Comparison of ENCODE assay signal across 28 mouse cellular contexts in genomic region chr13:38167056-38167455, GRCm38 (mm10). TPM values are rescaled to one million over a fixed set of nuclear protein-coding genes. Genes with fewer than 3 reads are reported as not detected.
"Had no signal": no experiment of that assay in that cellular context is flagged by ENCODE, and none has a peak within 500 bp of the region (broad histone marks: within the 10 kb centered on the region; RNA-seq: fewer than 3 reads in every experiment).

No protein-coding gene starts in this region.

- H3K36me3 ChIP-seq: embryonic facial prominence, embryonic 10.5 days; embryonic facial prominence, embryonic 12.5 days; embryonic facial prominence, embryonic 13.5 days; embryonic facial prominence, embryonic 15.5 days; forebrain, embryonic 10.5 days; forebrain, embryonic 12.5 days; forebrain, embryonic 15.5 days had no signal

- H3K4me2 ChIP-seq: embryonic facial prominence, embryonic 12.5 days; embryonic facial prominence, embryonic 13.5 days; embryonic facial prominence, embryonic 15.5 days; forebrain, embryonic 12.5 days; forebrain, embryonic 13.5 days; forebrain, embryonic 15.5 days had no signal

- H3K9me3 ChIP-seq: embryonic facial prominence, embryonic 10.5 days; embryonic facial prominence, embryonic 12.5 days; embryonic facial prominence, embryonic 13.5 days; embryonic facial prominence, embryonic 15.5 days; forebrain, embryonic 10.5 days; forebrain, embryonic 12.5 days; forebrain, embryonic 13.5 days; forebrain, embryonic 15.5 days had no signal

- DNase-seq: cerebellum, adult 2 months; cerebellum, adult 8-10 months; cerebellum, adult 9-10 months; cerebellum, adult 9-11 months; cerebellum, postnatal 10 days; cerebellum, postnatal 14 days; cerebellum, postnatal 25 days; cerebellum, postnatal 36 days; embryo, embryonic 11 days; forebrain, postnatal 0 days; gastrocnemius, adult 2 months; gastrocnemius, postnatal 10 days; gastrocnemius, postnatal 14 days; gastrocnemius, postnatal 25 days; gastrocnemius, postnatal 36 days; heart, adult 18-20 months; heart, adult 2 months had no signal

- ATAC-seq: forebrain, embryonic 13.5 days; forebrain, embryonic 14.5 days; forebrain, embryonic 15.5 days; forebrain, embryonic 16.5 days; forebrain, postnatal 0 days had no signal

- H3K27ac ChIP-seq: embryonic facial prominence, embryonic 10.5 days; embryonic facial prominence, embryonic 12.5 days; embryonic facial prominence, embryonic 13.5 days; embryonic facial prominence, embryonic 15.5 days; forebrain, embryonic 10.5 days; forebrain, embryonic 12.5 days; forebrain, embryonic 13.5 days; forebrain, embryonic 15.5 days; gastrocnemius, adult 2 months; heart, adult 2 months had no signal

- H3K27me3 ChIP-seq: embryonic facial prominence, embryonic 12.5 days; embryonic facial prominence, embryonic 13.5 days; embryonic facial prominence, embryonic 15.5 days; forebrain, embryonic 12.5 days; forebrain, embryonic 13.5 days; forebrain, embryonic 15.5 days had no signal

- H3K4me3 ChIP-seq: embryonic facial prominence, embryonic 10.5 days; embryonic facial prominence, embryonic 12.5 days; embryonic facial prominence, embryonic 13.5 days; embryonic facial prominence, embryonic 15.5 days; erythroblast, embryonic 14.5 days; forebrain, embryonic 10.5 days; forebrain, embryonic 12.5 days; forebrain, embryonic 13.5 days; forebrain, embryonic 15.5 days; gastrocnemius, adult 2 months; heart, adult 2 months had no signal

- H3K9ac ChIP-seq: embryonic facial prominence, embryonic 12.5 days; embryonic facial prominence, embryonic 13.5 days; embryonic facial prominence, embryonic 15.5 days; forebrain, embryonic 12.5 days; forebrain, embryonic 13.5 days; forebrain, embryonic 15.5 days; forebrain, postnatal 0 days had no signal

- H3K4me1 ChIP-seq: embryonic facial prominence, embryonic 13.5 days; forebrain, embryonic 12.5 days; forebrain, embryonic 15.5 days had no signal

RNA-seq across cellular contexts. Expression of gene Dsp, which starts 16.0 kb away (rescaled TPM):
- polyA plus RNA-seq: erythroblast, embryonic 14.5 days had no signal
